Mouse (Mus musculus) left cerebral cortex, adult 9 months (tissue): ENCODE measurements around the gene Ephb1.

Experiments used
- DNase-seq, 2 experiments: peaks; one replicate each; pipeline ENCODE4 v3.0.0; 2022; ENCODE audit warnings: low spot score in 2 of 2

Gene Ephb1

DNA sequence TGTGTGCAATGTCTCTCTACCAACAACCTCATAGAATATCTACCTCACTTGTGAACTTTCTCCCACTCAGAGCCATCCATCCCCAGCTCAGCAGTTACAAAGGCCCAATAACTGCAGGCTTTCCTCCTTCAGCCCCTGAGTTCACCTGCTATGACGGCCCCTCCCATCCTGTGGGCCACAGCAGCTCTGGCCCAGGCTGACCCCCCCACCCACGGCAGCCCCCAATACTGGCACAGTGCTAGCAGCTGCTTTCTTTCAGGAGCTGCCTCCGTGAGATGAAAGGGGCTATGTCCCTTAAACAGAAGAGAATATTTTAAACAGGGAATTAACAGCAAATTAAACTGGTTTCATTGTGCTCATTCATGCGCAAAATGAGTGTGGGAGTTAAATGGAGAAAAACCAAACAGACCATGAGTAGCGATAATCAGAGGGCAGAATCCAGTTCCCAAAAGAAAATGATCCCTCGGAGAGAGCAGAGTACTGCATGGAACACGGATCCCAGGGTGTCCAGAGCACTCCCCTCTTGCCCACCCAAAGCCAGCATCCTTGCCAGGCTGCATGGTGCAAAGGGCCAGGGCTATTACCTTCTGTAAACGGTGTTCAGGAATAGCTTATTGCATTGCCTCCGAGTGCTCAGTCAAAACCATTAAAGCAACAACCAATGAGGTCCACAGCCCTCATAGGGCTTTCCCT, 105.2 kb downstream of the Ephb1 start:
- DNase-seq: no peak

DNA sequence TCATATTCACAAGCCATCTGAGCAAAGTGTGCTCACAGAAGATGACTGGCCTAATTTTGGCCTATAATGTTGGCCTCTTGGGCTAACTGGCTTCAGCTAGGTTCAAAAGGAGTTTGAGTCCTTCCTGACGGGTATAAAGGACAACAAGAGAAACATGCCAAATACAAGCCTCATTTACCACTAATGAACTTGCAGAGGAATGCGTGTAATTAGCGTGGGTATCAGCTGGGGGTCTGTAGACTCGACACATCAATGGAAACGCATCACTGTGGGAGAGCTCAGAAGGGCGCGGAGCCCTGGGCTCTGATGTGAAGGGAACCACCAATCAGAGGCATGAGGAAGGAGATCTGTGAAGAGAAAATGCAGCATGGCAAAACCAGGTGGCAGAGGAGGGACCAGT, 108.9 kb downstream of the Ephb1 start:
- no peak for DNase-seq

DNA sequence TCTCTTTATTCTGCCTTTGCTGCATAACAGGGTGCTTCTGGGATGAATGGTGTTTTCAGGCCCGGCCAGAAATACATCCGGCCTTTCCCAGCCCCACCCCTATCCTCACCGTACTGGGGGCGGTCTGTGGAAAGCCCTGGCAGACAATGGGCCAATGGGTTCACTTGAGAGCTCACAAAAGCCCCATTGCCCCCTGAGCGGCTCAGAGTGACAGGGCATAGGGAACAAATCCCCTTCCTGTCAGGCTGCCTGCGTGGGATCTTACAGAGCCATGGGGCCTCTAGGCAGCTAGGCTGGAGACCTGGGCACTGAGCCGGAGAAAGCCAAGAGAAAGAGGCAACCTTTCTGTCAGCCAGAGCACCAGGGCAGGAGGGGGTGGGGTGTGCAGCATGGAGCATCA, 111.2 kb downstream of the Ephb1 start:
- no peak for DNase-seq

DNA sequence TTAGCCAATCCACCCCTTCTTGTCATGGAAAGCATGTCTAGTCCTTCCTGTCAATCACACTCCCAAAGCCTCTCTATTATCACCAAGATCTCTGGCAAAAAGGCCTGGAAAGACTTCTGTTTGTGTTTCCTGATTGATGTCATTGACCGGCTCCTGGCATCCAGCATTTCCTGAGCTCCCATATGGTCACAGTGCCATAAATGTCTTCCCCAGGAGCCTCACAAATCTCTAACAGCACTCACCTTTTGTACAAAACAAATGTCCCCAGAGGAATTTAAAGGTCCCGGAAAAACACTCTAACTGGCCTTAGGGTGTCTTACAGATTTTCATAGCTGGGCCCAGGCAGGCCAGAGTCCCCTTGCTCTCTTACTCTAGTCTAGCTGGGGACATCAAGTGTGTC, 112.9 kb downstream of the Ephb1 start:
- no peak for DNase-seq

DNA sequence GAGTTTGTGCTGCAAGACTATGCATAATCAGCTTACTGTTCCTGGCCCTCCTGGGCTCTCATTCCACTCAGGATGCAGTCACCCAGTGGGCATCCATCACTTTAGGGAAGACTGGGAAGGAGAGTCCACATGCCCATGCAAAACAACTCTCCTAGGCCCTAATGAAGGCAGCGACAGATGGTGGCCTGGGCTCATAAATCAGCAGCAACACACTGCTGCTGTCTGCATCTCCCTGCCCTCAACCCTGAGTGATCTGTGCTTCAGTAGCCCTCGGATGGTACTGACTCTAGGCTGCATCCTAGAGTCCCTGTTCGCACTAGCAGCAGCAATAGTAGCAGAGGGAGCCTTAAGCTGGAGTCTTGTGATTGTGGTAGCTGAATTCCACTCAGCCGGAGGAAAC, 114.3 kb downstream of the Ephb1 start:
- DNase-seq: no peak

DNA sequence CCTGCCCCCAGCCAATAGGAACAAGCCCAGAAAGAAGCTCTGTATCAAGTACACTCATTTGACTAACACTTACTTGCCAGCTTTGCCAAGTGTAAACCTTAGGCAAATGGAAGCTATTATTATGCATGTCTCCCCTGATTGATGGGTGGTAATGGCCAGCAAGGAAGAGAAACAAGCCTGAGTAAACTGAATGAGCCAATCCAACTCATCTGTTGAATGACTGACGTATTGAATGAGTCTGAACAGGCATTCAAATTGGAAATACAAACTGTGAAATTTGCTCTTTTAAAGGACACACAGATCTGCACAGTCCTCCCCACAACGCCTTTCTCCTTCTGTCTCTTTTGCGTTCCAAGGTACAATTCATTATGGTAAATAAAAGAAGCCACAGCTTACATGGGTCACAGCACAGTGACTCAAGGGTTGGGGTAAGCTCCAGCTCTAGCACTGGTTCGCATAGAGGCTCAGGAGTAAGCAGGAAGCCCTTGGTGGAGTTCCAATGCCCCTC, 119.0 kb downstream of the Ephb1 start:
- DNase-seq: no peak

DNA sequence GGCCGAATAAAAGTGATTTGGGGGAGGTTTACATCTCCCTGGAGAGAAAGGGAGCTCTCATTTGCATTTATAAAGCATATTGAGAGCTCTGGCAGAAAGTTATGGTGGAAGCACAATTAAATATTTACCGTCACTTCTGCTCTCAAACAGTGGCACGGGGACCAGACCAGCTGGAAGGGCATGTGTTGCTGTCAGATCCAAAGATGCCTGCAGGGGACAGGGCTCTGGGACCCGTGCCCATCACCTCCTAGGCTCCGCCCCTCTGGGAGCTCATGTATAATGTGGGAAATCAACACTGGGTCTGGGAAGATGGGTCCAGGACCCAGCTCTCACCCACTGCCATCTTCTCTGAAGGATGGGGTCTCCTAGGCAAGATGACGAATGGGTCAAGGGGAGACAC, 123.2 kb downstream of the Ephb1 start:
- no peak for DNase-seq

DNA sequence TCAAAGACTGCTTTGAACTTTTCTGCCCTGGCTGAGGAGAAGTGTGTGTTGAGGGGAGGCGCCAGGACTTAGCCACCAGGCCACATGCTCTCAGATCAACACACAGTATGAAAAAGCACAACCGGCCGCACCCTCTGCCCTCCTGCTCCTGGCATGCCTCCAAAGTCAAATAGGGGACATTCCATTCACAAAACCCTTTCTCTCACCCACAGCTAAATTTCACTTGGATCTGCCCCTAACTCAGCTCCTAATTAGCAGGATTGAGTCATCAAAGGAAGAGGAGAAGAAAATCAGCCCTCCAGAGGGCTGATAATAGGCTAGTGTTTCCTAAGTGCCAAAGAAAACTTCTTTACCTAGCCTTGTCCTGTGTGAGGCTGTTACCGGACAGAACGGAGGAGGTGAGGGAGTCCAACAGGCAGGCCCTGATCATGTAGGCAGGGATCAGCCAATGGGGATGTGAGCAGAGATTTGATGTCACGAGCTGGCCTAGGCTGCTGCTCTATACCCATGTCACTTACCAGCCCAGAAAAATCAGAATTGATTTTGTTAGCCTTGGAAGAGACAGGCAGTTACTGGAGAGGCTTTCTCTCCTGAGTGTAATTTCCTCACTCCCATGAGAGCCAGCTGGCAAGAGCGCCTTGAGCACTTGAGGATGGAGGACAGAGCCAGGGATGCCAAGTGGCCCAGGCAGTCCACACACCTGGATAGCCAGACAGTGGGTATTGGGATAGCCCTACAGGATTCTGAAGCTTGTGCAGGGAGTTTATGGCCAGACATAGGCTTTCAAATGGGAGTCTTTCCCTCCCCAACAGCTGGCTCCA, 137.5 kb downstream of the Ephb1 start:
- DNase-seq: no peak

DNA sequence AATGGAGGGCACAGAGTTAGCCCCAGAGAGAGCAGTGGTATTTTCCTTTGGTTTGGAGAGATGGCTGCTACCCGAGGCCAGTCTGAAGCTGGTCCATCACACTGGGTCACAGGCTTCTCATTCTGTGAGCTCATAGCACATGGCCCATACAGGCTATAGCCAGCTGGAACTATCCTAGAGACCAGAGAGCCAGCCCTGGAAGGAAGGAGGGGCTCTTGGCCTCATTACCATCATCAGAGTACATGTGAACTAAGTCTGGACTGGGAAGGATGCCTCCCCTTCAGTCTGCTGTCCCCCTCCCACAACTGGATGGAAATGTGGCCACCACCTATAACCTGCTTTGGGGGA, 142.5 kb downstream of the Ephb1 start:
- DNase-seq: no peak

DNA sequence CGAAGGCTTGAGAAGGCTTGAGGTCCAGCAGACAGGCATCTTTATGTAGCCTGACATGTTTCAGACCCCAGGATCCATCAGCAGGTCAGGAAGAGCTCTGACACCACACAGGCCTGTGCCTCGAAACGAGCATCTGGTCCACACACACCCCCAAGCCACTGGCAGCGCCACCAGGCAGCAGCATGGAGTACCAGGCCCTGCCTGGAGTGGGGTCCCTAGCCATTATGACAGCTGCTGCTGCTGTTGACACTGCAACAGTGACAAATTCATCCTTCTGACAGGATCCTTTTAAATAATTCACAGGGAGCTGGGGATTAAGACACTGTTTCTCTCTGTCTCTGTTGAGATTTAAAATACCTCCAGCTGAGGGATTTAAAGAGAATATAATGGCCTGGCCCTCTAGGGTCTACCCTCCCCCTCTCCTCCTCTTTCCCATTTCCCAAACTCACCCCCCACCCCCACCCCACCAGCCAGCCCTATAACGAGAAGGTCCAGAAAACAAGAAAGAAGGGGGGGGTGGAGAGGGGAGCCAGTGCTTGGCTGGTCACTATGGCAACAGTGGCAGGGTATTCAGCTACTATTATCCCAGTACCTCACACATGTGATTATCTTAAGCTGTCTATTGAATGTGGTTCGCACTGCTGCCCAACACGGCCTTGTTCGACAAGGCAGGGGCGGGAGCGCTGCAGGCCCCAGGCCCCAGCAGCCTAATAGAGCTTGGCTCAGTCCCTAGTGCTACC, 143.0 kb downstream of the Ephb1 start:
- DNase-seq: peak in 1 of 2 experiments; percentile 14

DNA sequence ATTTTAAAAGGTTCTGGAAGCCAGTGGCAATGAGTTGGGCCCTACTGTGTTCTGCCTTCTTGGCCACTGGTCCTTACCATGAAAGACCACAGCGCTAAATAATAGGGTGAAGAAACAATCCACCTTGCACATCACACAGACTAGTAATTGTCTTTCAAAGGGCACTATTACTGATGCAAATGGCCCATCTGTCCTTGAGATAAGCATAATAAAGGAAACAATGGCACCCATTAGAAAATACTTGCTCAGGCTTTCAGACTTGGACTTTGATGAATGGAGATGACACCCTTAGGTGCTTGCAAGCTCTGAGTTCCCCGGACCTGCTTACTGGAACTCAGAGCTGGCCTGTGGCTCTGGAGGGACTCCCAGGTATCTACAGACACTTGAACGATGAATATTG, 149.0 kb downstream of the Ephb1 start:
- DNase-seq: no peak

DNA sequence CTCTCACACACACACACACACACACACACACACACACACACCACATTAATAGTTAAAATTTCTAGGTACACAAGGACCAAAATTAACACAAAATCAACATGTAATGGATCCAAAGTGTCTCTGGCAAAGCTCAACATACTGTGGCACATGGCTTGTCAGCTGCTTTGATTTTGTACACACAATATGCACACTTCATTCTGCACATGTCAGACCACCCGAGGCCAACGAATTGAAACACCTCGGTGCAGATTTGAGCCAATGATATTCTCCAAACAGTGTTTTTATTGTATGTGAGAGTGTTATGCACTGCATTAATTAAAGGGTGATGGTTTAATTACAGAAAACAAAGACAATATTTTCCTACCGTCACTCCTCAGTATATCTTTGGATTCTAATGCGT, 152.6 kb downstream of the Ephb1 start:
- no peak for DNase-seq

DNA sequence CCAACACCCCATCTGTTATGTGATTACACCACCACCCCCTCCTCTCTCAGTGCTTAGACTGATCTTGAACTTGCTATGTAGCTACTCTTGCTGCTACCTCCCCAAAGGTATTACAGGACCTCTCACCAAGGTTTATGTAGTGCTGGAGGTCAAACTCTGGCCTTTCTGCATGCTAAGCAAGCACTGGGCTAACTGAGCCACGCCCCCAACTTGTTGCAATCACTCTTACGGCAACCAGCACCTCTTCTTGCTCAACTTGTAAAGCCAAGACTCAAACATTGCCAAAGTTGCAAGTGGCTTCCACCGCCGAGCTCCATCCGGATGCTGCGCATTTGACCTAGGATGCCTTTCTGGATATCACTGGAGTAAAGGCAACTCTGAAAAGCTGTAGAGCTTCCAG, 157.6 kb downstream of the Ephb1 start:
- DNase-seq: no peak

DNA sequence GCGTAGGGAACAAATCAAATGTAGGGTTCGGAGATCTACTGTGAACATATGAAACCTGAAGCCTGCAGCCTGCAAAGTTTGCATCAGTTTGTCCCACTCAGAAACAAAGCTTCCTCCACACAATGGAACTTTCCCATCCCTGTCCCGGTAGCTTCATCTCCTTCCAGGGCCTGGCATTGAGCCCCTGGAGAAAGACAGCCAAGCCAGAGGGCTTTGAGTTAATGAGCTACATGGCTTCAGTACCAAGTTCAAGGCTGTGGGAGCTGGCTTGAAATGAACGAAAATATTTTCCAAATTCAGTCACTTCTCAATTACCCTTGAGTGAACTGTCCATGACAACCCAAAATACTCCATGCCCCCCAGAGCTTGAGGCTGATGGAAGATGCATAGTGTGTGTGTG, 160.4 kb downstream of the Ephb1 start:
- peak in 1 of 2 experiments; percentile 33 for DNase-seq

DNA sequence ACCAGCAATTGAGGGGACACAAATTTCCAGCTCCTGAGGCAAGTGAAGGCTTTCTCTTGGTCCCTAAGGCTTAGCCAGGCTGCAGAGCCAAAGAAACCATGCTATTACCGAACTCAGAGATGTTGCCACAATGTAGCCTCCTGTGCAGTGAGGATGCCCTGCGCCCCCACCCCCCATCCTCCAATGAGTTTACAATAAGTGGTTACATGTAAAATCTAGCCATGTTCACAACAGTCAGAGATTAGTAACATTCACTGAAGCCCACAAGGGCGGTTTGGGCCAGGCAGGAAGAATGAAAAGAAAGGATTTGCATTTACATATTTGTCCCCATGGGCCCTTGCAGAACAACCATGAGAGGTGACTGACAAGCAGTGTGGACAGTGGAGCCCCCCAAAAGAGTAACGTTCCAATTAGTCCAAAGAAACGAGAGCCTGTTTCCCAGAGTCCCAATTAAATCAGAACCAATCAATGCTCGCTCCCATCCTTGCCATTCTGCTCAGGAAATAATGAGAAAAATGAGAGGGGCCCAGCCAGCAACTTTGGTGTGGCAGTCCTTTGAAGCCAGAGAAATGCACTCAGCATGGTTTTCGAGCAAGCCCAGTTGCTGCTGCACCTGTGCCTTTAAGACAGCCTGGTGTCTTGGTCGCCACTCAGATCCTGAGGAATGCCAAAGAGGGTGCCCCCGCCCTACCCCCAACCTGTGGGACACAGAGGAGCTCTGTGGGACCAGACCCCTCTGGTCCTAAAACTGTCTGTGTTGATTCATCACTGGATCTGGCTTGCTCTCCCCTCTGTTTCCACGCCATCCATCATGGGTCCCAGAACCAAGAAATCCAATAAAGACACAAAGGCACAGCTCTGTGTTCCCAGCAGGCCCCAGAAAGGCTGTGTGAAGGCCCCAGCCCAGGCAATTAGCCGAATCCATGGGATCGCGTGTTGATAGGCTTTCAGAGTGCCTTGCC, 161.5 kb downstream of the Ephb1 start:
- no peak for DNase-seq

DNA sequence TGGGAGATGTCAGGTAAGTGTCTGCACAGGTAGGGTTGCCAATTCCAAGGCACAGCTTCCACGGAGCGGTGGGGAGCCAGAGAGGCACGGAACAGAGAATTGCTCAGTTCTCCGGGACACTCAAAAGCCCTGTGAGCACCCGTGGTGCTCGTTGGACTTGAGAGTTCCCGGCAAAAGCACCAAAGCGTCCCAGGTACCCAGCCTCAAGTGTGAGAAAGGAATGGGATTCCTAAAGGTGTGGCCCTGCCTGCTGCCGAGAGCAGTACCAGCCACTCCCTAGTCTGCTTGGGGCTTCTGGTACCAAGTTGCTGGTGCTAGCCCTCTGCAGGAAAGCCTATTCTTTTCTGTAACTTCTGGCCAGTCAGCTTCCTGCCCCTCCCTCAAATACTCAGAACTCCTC, 164.4 kb downstream of the Ephb1 start:
- DNase-seq: no peak

DNA sequence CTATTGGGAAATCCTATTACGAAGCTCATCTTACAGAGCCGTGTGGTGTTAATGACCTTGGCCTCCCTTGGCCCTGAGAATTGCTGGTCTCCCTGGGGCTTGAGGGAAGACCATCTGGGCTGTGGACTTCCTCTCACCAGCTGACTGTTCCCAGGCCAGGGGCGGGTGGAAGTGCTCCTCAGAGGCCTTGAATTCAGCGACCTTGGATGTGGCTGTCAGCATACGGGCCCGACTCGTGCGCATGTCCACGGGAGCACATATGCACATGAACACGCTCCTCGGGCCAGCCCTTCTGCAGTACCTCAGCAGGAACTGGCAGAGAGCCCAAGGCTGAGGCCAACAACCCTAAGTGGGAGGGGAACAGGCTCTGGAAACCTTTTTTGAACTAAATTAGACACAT, 165.1 kb downstream of the Ephb1 start:
- no peak for DNase-seq

DNA sequence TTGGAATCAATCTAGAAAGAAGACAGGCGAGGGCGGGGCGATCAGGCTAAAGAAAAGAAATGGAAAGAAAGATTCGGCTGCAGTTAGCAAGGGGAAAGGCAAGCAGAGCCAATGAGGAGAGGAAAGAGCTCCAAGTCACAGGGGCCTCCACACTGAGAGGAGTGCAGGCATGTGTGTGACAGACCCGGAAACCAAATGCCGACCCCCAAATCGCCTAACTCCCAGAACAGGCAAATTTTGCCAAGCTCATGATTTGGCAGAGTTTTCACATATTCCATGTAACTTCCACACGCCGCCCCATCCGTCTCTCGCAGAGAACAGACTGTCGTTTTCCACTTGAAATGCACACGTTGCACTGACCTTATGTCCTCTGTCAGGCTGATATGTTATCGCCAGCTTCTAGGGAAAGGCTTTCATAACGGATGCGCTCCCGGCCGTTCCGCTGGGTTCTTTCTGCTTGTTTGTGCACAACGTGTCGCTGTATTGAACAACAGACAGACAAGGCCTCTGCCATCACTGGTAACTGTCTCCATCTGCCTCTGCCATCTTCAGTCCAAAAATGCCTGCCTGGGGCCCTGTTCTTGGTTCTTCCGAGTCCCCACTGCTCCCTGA, 170.7 kb downstream of the Ephb1 start:
- DNase-seq: no peak

DNA sequence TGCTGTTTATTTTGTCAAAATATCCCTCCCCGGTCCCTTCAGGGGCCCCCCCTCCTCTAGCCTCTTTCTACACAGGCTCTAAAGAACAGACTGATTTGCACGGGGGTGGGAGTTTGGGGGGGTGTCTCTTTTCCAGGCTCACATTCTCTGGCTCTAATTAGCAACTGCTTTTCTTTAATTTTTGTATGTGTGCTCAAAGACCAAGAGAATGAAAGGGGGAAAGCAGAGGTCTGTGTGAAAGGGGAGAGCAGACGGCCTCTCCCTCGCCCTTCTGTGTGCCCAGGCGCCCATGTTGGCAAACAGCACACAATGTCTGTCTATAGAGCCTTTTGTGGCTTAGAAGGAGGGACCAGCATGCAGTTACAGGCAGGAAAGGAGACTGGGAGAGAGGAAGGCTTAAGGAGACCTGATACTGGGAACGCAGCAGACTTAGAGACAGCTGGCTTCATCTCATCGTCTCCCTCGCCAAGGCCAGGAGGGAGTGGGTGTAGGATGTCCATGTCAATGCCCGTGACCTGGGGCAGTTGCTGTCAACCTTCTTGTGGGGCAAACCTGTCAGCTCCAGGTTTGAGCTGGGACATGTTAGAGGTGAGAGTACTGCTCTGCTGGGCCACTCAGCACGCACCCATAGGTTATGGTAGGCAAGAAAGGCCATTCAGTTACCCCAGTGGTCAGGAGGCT, 172.5 kb downstream of the Ephb1 start:
- DNase-seq: peak in 1 of 2 experiments; percentile 11

DNA sequence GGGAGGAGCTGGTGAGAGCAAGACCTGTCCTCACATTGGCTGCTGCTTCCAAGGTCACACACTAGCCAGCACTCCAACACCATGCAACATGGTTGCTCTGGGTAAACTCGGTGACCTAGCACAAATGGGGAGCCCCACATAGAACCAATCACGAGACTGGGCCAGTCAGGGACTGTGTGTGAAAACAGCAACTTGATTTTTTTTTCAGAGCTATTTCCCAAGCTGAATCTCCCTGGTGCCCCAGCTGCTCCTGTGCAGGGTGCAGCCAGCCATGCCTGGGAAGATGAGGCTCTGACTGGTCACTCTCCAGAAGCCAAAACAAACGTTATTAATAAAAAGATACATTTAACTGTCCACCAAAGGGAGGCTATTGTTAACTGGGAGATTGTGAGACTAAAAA, 173.2 kb downstream of the Ephb1 start:
- no peak for DNase-seq
